Mouse (Mus musculus) liver, adult 2 months (tissue): ENCODE data around the gene Dpf3.

Experiments
- CTCF ChIP-seq: fragments of 200-500 bp; IDR thresholded peaks from 2 replicates; pipeline ENCODE4 v1.5.1; 2011; ENCODE audit warnings: low read depth, low read length, control low read depth
- POLR2A ChIP-seq: fragments of 200-500 bp; IDR thresholded peaks from 2 replicates; pipeline ENCODE4 v1.6.1; 2011; ENCODE audit warnings: low read length, control low read depth; ENCODE audit not compliant: insufficient read depth; ENCODE audit errors: extremely low read depth

DNA sequence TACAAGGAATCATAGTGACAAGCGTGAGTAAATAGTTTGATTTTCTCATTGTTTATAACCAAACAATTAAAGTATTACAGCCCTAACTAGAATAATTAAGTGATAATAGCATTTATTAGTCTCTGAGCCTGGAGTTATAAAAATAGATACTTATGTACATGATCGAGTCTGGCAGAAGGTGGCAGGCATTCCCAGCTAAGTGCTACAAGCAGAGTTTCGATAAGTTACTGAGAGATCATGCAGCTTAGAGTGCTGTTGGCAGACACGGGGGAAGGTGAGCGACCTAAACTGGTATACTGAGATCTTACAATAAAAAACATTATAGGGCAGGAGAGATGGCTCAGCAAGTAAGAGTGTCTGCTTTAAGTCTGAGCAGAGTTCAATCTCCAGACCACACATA lies 3.9 kb downstream of the Dpf3 start:
- TF ChIP-seq CTCF (no peak), POLR2A (no peak)
